Mouse (Mus musculus): Measurements from ENCODE around the gene Tmco5b. TPM values are rescaled to one million over a fixed set of nuclear protein-coding genes. Genes with fewer than 3 reads are reported as not detected.

The Tmco5b gene
- total and polyA plus RNA-seq, 2 experiments from 2014 or later, result not detected

DNA sequence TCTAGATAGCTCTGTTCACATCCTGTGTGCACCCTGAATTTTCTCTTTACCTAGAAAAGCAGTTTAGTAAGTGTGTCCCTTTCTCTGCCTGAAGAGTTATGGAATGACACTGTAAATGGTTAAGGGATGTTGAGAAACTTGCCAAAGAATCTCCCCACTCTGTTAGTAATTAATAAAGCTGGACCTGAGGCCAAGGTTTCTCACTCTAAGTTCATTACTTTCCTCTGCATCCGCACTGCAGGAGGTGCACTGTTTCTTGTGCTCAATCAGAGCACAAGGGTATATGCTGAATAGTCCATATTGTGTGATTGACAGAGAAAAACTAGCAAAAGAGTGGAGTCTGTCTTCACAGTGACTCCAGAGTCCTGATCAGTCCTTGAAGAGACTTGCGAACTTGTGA lies 59.0 kb downstream of the Tmco5b start:
- Histone ChIP-seq H3K27me3 (ENCODE audit: control insufficient read depth, insufficient read depth, low read length) (no peaks in the 10 kb centered on the region), H3K27ac (ENCODE audit: low read depth) (no peak overlapping the region), H3K4me2 (ENCODE audit: low read depth, low read length) (no peak overlapping the region), H3K9ac (replicated peaks; ENCODE audit: low read depth, low read length) (no peak overlapping the region), H3K36me3 (replicated peaks; ENCODE audit: control insufficient read depth, insufficient read depth, low read length) (no peaks in the 10 kb centered on the region), H3K9me3 (replicated peaks; ENCODE audit: control insufficient read depth, low read length) (no peaks in the 10 kb centered on the region), H3K4me1 (ENCODE audit: control insufficient read depth, insufficient read depth) (no peaks in the 10 kb centered on the region), H3K4me3 (ENCODE audit: low read depth, low read length) (no peak overlapping the region)
- no peak for DNase-seq (ENCODE audit: low spot score)
- TF ChIP-seq CTCF (IDR thresholded peaks at IDR 0.05; ENCODE audit: low read depth), result no peak
- TF ChIP-seq EP300 (IDR thresholded peaks at IDR 0.05; ENCODE audit: low read depth), result no peak
- no peak for ATAC-seq (ENCODE audit: insufficient read depth, low read depth)
- WGBS, result 83% methylated on average over 2 of the region's 2 CpGs

Other genes starting within 250 kb of the Tmco5b start
- gene Ryr3, start 68.6 kb upstream of the Tmco5b start, total RNA-seq (2014; rRNA removed; ENCODE audit: low replicate concordance), result 10.6 and 14.4 TPM in 2 replicates
- gene Ryr3, start 68.6 kb upstream of the Tmco5b start, polyA plus RNA-seq (2015; fragmentation: Nextera tagmentation; extraction: Ambion mirVana), result 1.6 and 4.1 TPM in 2 replicates
- gene Fmn1, start 42.0 kb downstream of the Tmco5b start, total RNA-seq (2014; rRNA removed; ENCODE audit: low replicate concordance), result 0.81 and 1.5 TPM in 2 replicates
- 0.62 and 0.83 TPM in 2 replicates for gene Fmn1, start 42.0 kb downstream of the Tmco5b start, polyA plus RNA-seq (2015; fragmentation: Nextera tagmentation; extraction: Ambion mirVana)

Measured in heart, postnatal 0 days (tissue).